Mouse (Mus musculus): ENCODE results near the gene Fam71b.

Gene Fam71b

DNA sequence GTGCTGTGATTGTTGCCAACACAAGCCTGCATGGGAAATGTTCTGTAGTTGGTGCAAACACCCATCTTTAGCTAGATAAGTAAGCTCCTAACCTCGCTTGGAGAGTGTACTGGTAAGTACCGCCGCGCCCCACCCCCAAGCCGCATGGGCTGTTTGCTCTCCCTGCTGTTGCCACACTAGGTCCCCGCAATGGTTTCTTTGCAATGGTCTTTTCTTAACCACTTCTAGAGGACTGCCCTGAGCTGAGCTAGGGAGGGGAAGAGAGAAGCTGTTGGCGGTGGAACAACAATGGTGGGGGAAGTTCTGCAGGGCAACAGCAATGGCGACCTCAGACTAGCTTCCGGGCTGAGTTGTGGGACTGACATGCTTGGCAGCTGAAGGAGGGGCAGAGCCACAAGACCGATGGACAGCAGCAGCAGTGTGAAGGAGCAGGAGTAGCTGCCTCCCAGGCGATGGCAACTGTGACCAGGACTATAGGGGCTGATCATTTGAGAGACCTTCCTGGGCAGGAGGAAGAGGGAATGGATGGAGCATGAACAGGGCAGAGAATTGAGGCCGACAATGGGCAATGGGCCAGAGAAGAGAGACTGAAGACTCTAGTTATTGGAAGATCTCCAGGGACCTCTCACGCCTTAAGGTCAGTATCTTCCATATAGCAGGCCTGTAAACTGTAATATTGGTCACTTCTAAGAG lies at the start of gene Fam71b:
Gene Fam71b (plus strand): TSS at position 393 of the 693 bp plus-strand sequence.
- DNase-seq (ENCODE audit: low spot score in 2 of 2) = no peak

GRCm38 (mm10) chr11:46347756-46348155 lies 48.6 kb upstream of the Fam71b start:
- DNase-seq (ENCODE audit: low spot score in 2 of 2) = no peak

DNA sequence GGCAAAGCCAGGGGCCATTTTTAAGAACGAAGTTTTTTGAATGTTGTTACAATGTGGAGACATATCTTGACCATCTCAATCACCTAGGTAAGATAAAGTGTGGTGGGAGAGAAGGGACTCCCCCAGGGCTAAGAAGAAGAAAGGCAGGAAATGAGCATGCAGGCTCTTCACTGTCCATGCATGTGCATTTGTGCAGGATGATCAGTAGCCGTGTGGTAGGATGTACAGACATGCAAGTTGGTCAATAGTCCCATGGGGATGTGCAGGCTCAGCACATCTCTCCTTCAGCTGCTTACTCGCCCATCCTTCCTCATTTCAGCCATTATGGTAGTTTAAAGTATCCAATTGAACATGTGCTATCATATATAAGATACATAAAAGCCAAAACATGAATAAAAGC lies 47.9 kb upstream of the Fam71b start:
- DNase-seq (ENCODE audit: low spot score in 2 of 2) = no peak

DNA sequence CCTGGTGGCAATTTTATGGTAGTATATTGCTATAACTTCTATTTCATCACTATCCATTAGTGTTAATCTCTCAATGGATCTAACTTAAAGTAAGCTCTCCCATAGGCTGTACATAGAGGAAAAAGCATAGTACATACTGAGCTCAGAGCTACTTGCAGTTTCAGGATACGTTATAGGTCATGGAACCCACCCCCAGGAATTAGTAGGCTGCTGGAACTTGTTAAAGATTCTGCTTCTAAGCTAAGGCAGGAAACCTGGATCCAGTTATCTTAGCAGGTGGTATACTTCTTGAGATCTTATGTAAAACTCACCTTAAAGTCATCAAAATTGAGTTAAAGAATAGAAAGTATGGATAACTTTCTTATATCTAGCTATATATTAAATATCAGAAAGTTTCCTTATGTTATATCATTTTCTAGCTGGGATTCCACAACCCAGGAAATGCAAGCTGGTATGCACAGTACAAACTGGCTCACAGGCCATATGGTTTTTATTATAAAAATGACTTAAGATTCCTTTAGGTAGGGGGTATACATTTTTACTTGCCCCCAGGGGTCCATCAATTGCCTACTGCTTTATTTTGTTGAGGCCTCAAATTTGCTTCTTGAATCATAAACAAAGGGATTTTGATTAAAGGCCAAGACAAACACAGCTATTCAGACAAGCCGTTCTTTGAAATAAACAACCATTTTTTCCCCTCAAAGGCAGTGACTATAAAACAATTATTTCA lies 46.5 kb upstream of the Fam71b start:
- no peak for DNase-seq (ENCODE audit: low spot score in 2 of 2)

DNA sequence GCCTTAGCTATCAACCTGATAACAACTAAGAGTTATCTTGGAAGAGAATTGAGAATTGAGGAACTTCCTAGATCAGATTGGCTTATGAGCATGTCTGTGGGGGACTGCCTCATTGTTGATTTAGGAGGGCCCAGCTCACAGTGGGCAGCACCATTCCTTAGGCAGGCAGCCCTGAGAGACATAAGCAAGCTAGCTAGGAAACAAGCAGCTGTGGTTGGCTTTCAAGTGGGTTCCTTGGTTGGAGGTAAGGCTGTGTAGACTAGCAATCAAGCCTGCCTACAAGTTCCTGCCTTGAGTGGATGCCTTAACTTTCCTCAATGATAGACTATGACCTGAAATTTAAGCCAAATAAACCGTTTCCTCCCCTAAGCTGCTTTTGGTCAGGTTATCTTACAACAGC lies 38.0 kb upstream of the Fam71b start:
- DNase-seq (ENCODE audit: low spot score in 2 of 2) = no peak

GRCm38 (mm10) chr11:46360991-46361665 lies 35.2 kb upstream of the Fam71b start:
- DNase-seq (ENCODE audit: low spot score in 2 of 2) = no peak

GRCm38 (mm10) chr11:46362061-46363022 lies 34.0 kb upstream of the Fam71b start:
- no peak for DNase-seq (ENCODE audit: low spot score in 2 of 2)

DNA sequence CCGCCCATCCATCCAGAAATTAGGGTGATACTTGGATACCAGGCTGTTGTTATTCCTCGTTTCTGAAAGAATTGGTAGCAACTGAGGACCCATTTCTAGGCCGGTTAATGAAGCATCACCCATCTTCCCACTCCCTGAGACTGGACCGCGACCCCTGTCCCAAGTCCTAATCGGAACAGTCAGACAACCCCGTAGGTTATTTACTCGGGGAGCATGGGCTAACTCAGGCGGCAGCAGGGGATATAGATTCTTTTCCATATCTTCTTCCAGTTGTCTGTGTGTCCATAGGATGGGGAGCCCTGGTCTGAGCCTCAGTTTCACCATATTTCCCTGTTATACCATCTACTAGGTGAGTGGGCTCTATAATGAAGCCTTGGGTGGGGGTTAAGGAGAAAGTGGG lies 32.5 kb upstream of the Fam71b start:
- DNase-seq (ENCODE audit: low spot score in 2 of 2) = no peak

DNA sequence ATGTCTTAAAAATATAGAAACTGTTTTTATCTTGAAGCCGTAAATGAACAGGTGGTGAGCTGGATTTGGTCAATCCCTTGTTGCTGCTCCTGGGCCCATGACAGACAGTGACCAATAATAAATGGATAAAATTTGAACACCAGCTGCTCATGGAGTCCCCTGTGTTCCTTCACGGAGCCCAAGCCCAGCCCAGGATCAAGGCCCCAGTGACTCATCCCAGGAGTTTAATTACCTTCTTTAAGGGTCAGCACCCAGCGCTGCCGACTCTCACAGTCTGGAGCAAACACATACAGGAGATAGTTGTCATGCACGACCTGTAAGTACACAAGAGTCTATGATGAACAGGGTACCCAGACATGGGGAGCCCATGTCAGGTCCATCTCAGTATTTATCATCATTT lies 30.6 kb upstream of the Fam71b start:
- no peak for DNase-seq (ENCODE audit: low spot score in 2 of 2)

DNA sequence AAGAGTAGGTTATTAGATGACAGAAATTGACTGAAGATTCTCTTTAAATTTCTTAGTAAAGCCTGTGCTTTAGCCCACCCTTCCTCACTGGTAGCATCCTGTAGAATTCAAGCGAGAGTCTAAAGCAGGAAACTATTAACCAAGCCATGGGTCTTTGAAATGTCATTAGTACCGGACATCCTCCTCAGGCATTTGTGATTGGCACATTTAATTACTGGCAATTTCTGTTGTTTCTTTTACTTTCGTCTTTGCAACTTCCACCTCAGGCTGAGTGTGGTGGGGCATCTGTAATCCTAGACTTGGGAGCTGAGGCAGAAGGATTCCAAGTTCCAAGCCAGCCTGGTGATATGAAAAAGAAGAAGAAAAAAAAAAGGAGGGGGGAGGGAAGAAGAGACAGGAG lies 30.0 kb upstream of the Fam71b start:
- DNase-seq (ENCODE audit: low spot score in 2 of 2) = no peak

DNA sequence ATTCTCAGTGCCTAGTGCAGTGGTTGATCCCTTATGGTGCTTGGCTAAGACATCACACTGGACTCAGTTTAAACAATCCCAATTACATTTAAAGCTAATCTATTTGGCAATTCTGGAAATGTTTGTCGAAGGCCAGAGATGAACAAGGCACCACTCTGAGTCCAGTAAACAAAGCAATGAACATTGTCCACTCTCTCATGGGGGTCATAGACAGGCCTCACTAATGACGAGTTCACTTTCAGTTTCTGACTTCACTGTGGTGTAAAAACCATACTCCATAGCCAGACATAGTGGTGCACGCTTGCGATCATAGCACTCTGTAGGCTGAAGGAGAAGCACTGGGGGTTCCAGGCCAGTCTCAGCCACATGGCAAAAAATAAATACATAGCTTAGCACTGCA lies 25.9 kb upstream of the Fam71b start:
- no peak for DNase-seq (ENCODE audit: low spot score in 2 of 2)

GRCm38 (mm10) chr11:46371250-46371649 lies 25.1 kb upstream of the Fam71b start:
- DNase-seq (ENCODE audit: low spot score in 2 of 2) = no peak

DNA sequence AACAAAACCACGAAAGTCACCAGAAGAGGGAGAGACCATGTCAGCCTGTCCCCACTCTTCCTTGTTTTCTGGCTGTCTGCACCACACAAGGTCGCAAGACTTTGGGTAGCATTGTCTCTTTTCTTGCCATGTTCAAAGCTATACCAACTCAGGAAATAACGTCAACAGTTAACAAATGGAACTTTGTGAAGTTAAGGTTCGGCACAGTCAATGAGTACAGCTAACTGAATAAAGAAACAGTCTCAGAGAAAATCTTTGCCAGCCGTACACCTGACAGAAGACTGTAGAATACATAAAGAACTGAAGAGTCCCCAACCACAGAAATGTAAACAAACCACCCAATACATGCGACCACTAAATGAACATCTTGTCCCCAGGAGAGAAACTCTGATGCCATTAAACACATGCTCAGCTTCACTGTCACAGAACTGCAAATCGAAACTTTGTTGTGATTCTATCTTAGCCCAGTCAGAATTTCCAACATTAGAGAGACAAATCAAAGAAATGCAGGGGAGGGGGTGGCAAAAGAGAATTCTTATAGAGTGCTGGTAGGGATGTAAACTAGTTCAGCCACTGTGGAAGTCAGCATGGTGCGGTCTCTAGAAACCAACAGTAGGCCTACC lies 23.9 kb upstream of the Fam71b start:
- no peak for DNase-seq (ENCODE audit: low spot score in 2 of 2)

DNA sequence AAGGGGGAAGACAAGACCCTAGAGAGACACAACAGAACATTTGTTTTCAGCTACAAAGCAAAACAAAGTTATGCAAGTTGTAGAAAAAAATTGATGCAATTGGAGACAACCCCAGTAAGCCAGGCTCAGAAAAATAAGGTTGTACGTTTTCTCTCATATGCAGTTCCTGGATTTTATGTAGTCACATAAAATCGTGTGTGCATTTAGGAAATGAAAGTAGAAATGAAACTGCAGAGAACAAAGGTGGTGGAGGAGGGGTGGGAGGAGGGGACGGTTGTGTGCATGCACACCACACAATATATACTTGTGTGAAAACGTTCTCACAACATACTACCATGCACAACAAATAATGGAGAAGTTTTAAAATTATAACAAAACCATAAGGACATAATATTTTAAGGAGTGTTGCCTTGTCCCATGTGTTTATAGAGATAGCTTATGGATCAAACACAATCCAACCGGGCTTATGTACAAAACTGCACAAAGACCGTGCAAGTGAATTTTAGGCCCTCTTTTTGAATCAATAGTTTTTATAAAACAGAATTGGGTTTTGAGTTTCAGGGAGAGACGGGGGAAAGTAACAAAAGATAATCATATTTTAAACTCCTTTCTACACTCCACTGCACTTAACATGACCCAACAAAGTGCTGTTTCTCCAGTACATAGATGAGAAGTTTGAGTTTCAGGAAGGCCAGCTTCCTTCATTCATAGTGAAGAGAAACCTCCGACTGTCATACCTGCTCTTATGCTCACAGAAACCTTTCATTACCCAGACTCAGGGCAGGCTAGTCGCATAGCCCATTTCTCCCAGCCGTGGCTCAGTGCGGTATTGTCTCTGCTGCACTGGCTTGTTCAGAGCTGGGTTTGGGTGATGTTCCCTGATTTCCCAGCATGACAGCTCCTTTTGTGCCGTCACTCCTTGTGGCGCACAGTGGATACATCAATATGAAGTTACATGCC lies 23.0 kb upstream of the Fam71b start:
- DNase-seq (ENCODE audit: low spot score in 2 of 2) = no peak

DNA sequence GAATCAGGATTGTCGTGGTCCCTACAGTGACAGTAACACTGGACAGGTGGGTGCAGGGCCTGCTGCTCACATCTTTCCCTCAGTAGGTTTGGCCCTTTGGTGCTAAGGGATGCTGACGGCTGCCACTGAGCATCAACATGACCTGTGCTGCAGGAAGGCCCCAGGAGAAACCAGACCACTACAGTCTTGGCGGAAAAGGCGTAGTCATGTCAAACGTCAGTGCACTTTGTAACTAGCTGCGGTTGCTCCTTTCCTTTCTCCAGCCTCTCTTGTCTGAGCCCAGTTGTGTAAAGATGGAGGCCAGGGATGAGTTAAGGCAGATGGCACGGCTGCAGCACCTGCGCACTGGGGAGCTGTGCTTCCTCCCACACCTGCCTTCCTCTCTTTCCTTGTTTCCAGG lies 21.3 kb upstream of the Fam71b start:
- no peak for DNase-seq (ENCODE audit: low spot score in 2 of 2)

GRCm38 (mm10) chr11:46377316-46377715 lies 19.0 kb upstream of the Fam71b start:
- no peak for DNase-seq (ENCODE audit: low spot score in 2 of 2)

DNA sequence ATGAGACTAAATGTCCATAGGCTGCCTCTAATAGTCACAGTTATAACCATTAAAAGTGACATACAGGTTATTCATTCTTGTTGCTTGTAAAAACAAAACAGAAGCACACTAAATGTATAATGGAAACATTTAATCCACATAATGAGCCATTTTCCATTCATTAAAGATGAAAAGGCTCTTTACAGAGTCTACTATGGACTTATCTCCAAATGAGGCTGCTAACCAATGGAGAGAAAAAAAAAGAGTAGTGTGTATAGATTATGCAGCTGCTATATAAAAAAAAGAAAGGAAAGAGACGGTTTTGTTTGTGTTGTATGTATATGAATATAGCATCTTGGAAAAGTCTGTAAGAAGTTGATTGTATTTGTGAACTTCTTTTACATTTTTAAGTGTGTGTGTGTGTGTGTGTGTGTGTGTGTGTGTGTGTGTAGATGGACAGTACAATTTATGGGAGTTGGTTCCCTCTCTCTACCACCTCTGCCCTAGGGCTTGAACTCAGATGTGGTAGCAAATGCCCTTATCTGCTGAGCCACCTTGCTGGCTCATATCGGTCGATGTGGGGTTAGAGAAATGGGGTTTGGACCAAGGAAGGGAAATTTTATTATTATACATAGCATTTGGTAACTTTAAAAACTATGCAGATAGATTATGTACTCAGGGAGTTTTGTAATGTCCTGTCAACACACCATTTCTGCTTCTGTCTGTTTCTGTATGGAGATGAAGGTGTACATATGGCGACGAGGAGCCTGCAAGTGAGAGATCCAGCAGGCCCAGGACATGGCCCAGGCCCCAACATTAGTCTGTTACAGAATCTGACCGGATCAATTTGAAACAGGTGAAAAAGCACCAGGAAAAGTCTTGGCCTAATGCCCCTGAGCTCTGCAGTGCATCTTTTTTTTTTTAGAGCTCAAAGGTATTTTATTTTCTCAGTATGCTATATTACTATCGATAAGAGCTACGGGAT lies 18.3 kb upstream of the Fam71b start:
- DNase-seq (ENCODE audit: low spot score in 2 of 2) = no peak

GRCm38 (mm10) chr11:46380097-46380675 lies 16.2 kb upstream of the Fam71b start:
- no peak for DNase-seq (ENCODE audit: low spot score in 2 of 2)

DNA sequence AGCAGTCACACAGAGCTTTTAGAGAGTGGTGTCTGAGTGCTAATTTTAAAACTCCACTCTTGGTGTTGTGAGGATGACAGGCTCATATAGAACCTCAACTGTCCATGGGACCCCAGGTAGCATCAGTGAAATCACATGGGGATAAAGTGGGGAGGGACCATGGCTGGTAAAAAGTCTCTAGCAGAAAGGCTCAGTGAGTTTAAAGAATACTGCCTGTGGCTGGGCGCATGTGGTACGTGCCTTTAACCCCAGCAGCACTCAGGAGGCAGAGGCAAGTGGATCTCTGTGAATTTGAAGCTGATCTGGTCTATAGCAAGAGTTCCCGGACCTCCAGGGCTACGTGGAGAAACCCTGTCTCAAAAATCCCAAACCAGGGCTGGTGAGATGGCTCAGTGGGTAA lies 13.9 kb upstream of the Fam71b start:
- no peak for DNase-seq (ENCODE audit: low spot score in 2 of 2)

All from spleen, postnatal 14 days (tissue).